Mouse (Mus musculus): ENCODE measurements around the gene Myo18b. TPM values are rescaled to one million over a fixed set of nuclear protein-coding genes. Genes with fewer than 3 reads are reported as not detected.

Gene Myo18b
- polyA plus RNA-seq, 1 experiment from 2014 or later: 0.19 TPM

- no peak overlapping the region for H3K27ac ChIP-seq (replicated peaks)
- no peak for DNase-seq (ENCODE audit: low spot score)
- H3K4me1 ChIP-seq: no peaks in the 10 kb centered on the region
- no peaks in the 10 kb centered on the region for H3K36me3 ChIP-seq (replicated peaks)
- H3K4me3 ChIP-seq: no peak overlapping the region
- no peaks in the 10 kb centered on the region for H3K27me3 ChIP-seq (replicated peaks; ENCODE audit: low read depth, poor library complexity, severe bottlenecking)
- no peaks in the 10 kb centered on the region for H3K9me3 ChIP-seq
- 63% methylated on average over 7 of the region's 7 CpGs for WGBS
Observed at GRCm38 (mm10) chr5:112672457-112672856, 223.7 kb downstream of the Myo18b start.

DNA sequence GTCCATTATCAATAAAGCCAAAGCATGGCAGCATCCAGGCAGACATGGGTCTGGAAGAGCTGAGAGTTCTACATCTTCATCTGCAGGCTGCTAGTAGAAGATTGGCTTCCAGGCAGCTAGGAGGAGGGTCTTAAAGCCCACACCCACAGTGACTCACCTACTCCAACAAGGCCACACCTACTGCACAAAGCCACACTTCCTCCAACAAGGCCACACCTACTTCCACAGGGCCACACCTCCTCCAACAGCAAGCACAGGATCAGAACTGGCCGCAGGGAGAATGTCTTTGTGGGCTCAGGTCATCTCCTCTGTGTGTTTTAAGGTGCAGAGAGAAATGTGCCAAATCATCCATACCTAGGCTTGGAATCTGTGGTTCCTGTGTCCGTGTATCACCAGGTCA is 224.2 kb downstream of the Myo18b start:
- no peak for DNase-seq (ENCODE audit: low spot score)

DNA sequence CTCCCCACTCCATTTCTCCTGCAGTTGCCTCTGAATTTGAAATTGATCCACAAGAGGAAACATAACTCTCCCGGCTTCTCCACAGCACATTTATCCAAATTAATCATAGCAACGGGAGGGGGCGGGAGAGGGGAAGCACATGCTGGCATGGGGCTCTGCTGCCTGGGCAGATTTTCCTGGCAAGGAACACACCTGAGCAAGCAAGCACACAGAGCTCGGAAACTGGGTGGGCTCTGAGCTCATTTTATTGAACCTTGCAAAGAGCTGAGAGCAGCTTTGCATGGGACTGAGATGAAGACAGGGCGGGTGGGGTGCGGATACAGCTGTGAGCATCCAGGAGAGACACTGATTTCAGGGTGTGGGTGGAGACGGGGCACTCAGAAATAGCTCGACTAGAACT is 229.0 kb downstream of the Myo18b start:
- Histone ChIP-seq H3K27me3 (replicated peaks; ENCODE audit: low read depth, poor library complexity, severe bottlenecking) (no peaks in the 10 kb centered on the region), H3K9me3 (no peaks in the 10 kb centered on the region), H3K36me3 (replicated peaks) (no peaks in the 10 kb centered on the region), H3K4me1 (peaks cover 11% of the 10 kb centered on the region), H3K4me3 (no peak overlapping the region), H3K27ac (replicated peaks) (no peak overlapping the region)
- 84% methylated on average over 8 of the region's 8 CpGs for WGBS
- DNase-seq (ENCODE audit: low spot score): no peak

More for the DNA sequence above, 224.2 kb downstream of the Myo18b start:
- H3K4me3 ChIP-seq: no peak overlapping the region
- H3K27me3 ChIP-seq (replicated peaks; ENCODE audit: low read depth, poor library complexity, severe bottlenecking): no peaks in the 10 kb centered on the region
- no peaks in the 10 kb centered on the region for H3K9me3 ChIP-seq
- WGBS: 53% methylated on average over 2 of the region's 2 CpGs
- H3K36me3 ChIP-seq (replicated peaks): no peaks in the 10 kb centered on the region
- no peak overlapping the region for H3K27ac ChIP-seq (replicated peaks)
- no peaks in the 10 kb centered on the region for H3K4me1 ChIP-seq

GRCm38 (mm10) chr5:112665661-112666060 is 230.5 kb downstream of the Myo18b start:
- H3K27ac ChIP-seq (replicated peaks): no peak overlapping the region

GRCm38 (mm10) chr5:112663701-112664100 is 232.5 kb downstream of the Myo18b start:
- Histone ChIP-seq H3K4me3 (no peak overlapping the region), H3K36me3 (replicated peaks) (no peaks in the 10 kb centered on the region), H3K27ac (replicated peaks) (no peak overlapping the region), H3K4me1 (peaks cover 33% of the 10 kb centered on the region), H3K9me3 (no peaks in the 10 kb centered on the region), H3K27me3 (replicated peaks; ENCODE audit: low read depth, poor library complexity, severe bottlenecking) (no peaks in the 10 kb centered on the region)
- 9% methylated on average over 1 of the region's 1 CpGs for WGBS
- DNase-seq (ENCODE audit: low spot score): peak; percentile 23

More at GRCm38 (mm10) chr5:112665661-112666060, 230.5 kb downstream of the Myo18b start:
- Histone ChIP-seq H3K4me3 (no peak overlapping the region), H3K9me3 (no peaks in the 10 kb centered on the region), H3K27me3 (replicated peaks; ENCODE audit: low read depth, poor library complexity, severe bottlenecking) (no peaks in the 10 kb centered on the region), H3K36me3 (replicated peaks) (no peaks in the 10 kb centered on the region), H3K4me1 (peaks cover 16% of the 10 kb centered on the region)
- DNase-seq (ENCODE audit: low spot score): no peak
- WGBS: 48% methylated on average over 7 of the region's 7 CpGs

DNA sequence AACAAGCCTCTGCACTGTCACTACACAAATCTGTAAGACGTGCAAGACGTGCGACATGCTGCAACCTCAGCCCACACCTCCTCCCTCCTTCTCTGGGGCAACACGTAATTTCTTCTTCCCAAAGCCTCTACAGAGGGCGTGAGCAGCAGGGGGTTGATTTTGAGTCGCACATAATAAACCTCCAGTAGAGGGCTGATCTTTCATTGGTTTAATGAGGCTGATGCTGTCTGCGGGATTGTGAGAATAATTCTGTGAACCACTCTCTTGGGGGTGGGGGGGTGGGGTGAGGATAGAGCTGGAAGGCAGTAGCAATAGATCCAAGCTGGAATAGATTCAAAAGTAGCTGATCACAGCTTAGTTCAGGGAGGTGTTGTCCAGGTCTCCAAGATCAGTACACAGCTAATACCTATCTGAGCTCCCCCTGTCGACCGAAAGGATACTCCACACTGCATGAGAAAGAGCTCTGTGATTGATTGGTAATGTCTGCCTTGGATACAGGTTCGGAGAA is 235.2 kb downstream of the Myo18b start:
- Histone ChIP-seq H3K9me3 (no peaks in the 10 kb centered on the region), H3K27ac (replicated peaks) (no peak overlapping the region), H3K4me3 (no peak overlapping the region), H3K36me3 (replicated peaks) (no peaks in the 10 kb centered on the region), H3K4me1 (peaks cover 48% of the 10 kb centered on the region), H3K27me3 (replicated peaks; ENCODE audit: low read depth, poor library complexity, severe bottlenecking) (peaks cover 20% of the 10 kb centered on the region)
- peak; percentile 33 for DNase-seq (ENCODE audit: low spot score)
- 39% methylated on average over 10 of the region's 10 CpGs for whole genome bisulfite sequencing

- 21% methylated on average over 4 of the region's 4 CpGs for WGBS
- Histone ChIP-seq H3K4me3 (no peak overlapping the region), H3K9me3 (no peaks in the 10 kb centered on the region), H3K27me3 (replicated peaks; ENCODE audit: low read depth, poor library complexity, severe bottlenecking) (peaks cover 36% of the 10 kb centered on the region), H3K36me3 (replicated peaks) (no peaks in the 10 kb centered on the region), H3K27ac (replicated peaks) (no peak overlapping the region), H3K4me1 (peaks cover 63% of the 10 kb centered on the region)
- peak; percentile 16 for DNase-seq (ENCODE audit: low spot score)
Observed at GRCm38 (mm10) chr5:112659295-112659694, 236.9 kb downstream of the Myo18b start.

DNA sequence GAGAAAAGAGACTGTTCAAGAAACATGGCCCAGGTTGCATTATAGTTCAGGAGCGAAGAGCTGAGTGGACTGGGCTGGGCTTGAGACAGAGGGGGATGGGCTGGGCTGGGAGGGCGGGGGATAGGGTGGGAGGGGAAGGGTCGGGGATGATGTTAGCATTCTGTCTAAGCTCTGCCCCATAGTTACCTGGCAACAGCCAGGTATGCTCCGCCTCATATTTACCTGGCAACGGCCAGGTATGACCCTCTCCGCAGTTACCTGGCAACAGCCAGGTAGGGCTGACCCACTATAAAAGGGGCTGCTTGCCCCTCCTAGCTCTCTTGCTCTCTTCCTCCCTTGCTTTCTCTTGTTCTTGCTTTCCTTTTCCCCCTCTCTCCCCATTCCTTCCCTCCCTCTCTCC is 239.4 kb downstream of the Myo18b start:
- H3K27me3 ChIP-seq (replicated peaks; ENCODE audit: low read depth, poor library complexity, severe bottlenecking): peaks cover 43% of the 10 kb centered on the region
- peaks cover 71% of the 10 kb centered on the region for H3K4me1 ChIP-seq
- 4% methylated on average over 6 of the region's 6 CpGs for WGBS
- DNase-seq (ENCODE audit: low spot score): peak; percentile 21
- no peaks in the 10 kb centered on the region for H3K9me3 ChIP-seq
- peak overlapping the region; percentile 19; the same call in 1 of the 2 replicates for H3K27ac ChIP-seq (replicated peaks)
- peak overlapping the region; percentile 47; the same call in 1 of the 2 replicates for H3K4me3 ChIP-seq
- no peaks in the 10 kb centered on the region for H3K36me3 ChIP-seq (replicated peaks)

- Histone ChIP-seq H3K27ac (replicated peaks) (peak overlapping the region; percentile 61; the same call in 1 of the 2 replicates), H3K9me3 (no peaks in the 10 kb centered on the region), H3K4me3 (peak overlapping the region; percentile 47), H3K4me1 (peaks cover 69% of the 10 kb centered on the region), H3K27me3 (replicated peaks; ENCODE audit: low read depth, poor library complexity, severe bottlenecking) (peaks cover 43% of the 10 kb centered on the region), H3K36me3 (replicated peaks) (no peaks in the 10 kb centered on the region)
- WGBS: 1% methylated on average over 15 of the region's 15 CpGs
- peak; percentile 21 for DNase-seq (ENCODE audit: low spot score)
Observed at GRCm38 (mm10) chr5:112655986-112656541, 240.1 kb downstream of the Myo18b start.

DNA sequence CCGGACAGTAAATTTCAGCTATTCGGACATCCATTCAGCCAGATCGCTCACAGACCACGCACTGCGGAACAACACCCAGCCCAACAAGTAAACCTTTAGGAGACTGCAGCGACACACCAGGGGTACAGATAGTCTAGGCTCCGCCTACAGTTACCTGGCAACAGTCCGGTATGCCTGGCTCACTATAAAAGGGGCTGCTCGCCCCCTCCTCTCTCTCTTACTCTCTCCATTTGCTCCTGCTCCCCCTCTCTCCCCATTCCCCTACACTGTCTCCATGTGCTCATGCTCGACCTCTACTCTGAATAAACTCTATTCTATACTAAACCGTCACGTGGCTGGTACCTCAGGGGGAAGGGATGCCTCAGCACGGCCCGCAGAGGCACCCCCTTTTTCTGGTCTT is 240.6 kb downstream of the Myo18b start:
- H3K9me3 ChIP-seq: no peaks in the 10 kb centered on the region
- peak overlapping the region; percentile 47 for H3K4me3 ChIP-seq
- DNase-seq (ENCODE audit: low spot score): peak; percentile 15
- WGBS: 4% methylated on average over 14 of the region's 14 CpGs
- H3K27ac ChIP-seq (replicated peaks): 0 out of 2 replicates have a peak overlapping the region, but pooled peaks have one; percentile 61
- H3K27me3 ChIP-seq (replicated peaks; ENCODE audit: low read depth, poor library complexity, severe bottlenecking): peaks cover 43% of the 10 kb centered on the region
- no peaks in the 10 kb centered on the region for H3K36me3 ChIP-seq (replicated peaks)
- peaks cover 64% of the 10 kb centered on the region for H3K4me1 ChIP-seq

DNA sequence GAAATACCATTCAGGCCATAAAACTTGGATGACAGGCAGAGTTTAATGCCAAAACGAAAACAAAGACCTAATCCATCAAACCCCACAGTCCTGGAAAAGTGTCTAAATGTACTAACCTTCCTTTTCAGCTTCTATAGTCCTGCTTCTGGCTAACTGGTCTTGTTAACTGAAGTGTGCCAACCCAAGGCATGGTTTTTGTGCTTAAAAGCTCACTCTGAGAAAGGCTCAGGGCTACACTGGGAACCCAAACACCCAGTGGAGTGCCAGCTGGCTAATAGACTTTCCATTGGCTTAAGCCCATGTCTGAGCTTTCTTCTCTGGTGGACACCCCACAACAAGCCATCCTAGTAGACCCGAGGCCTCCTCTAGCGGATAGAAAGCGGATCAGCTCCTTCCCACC is 244.1 kb downstream of the Myo18b start:
- Histone ChIP-seq H3K4me3 (no peak overlapping the region), H3K27me3 (replicated peaks; ENCODE audit: low read depth, poor library complexity, severe bottlenecking) (peaks cover 34% of the 10 kb centered on the region), H3K36me3 (replicated peaks) (no peaks in the 10 kb centered on the region), H3K27ac (replicated peaks) (no peak overlapping the region), H3K9me3 (0 out of 2 replicates have a peak, but pooled peaks cover 2% of the 10 kb centered on the region), H3K4me1 (peaks cover 44% of the 10 kb centered on the region)
- DNase-seq (ENCODE audit: low spot score): no peak
- WGBS: 86% methylated on average over 4 of the region's 4 CpGs

DNA sequence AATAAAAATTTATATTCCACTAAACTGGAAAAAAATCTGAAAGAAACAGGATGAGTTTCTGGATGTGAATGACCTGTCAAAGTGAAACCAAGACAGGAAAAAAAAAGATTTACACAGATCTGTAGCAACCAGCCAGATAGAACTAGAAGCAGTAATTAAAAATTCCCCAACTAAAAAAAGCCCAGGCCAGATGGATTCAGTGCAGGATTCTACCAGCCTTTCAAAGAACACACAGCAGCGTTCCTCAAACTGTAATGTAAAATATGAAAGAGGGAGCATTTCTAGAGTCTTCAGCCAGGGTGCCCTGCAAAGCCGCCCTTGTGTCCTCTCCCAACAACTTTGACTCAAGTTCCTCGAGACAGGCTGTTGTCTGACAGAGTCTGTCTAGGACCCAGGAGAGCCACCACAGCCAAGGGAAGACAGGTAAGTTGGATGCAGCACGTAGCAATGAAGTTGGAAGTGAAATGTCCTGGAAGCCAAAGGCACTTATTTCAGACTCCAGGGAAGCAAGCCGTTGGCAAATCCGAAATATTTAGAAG is 246.9 kb downstream of the Myo18b start:
- no peak overlapping the region for H3K27ac ChIP-seq (replicated peaks)
- WGBS: 85% methylated on average over 6 of the region's 6 CpGs
- no peak for DNase-seq (ENCODE audit: low spot score)
- H3K27me3 ChIP-seq (replicated peaks; ENCODE audit: low read depth, poor library complexity, severe bottlenecking): peaks cover 6% of the 10 kb centered on the region
- peaks cover 23% of the 10 kb centered on the region for H3K4me1 ChIP-seq
- no peak overlapping the region for H3K4me3 ChIP-seq
- 0 out of 2 replicates have a peak, but pooled peaks cover 2% of the 10 kb centered on the region for H3K36me3 ChIP-seq (replicated peaks)
- 0 out of 2 replicates have a peak, but pooled peaks cover 2% of the 10 kb centered on the region for H3K9me3 ChIP-seq

DNA sequence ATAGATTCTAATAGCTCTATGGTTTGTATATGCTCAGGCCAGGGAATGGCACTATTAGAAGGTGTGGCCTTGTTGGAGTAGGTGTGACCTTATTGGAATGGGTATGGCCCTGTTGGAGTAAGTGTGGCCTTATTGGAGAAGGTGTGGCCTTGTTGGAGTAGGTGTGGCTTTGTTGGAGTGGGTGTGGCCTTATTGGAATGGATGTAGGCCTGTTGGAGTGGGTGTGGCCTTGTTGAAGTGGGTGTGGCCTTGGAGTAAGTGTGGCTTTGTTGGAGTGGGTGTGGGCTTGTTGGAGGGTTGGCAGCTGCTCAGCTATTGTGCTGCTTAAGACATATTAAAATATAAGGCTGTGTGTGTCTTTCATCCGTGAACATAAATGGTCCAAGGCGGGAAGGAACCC is 249.3 kb downstream of the Myo18b start:
- Histone ChIP-seq H3K9me3 (0 out of 2 replicates have a peak, but pooled peaks cover 2% of the 10 kb centered on the region), H3K27ac (replicated peaks) (no peak overlapping the region), H3K4me3 (no peak overlapping the region), H3K27me3 (replicated peaks; ENCODE audit: low read depth, poor library complexity, severe bottlenecking) (peaks cover 8% of the 10 kb centered on the region), H3K36me3 (replicated peaks) (0 out of 2 replicates have a peak, but pooled peaks cover 2% of the 10 kb centered on the region), H3K4me1 (peaks cover 17% of the 10 kb centered on the region)
- 89% methylated on average over 2 of the region's 2 CpGs for WGBS
- DNase-seq (ENCODE audit: low spot score): no peak
